Comparison of ENCODE assay signal across 1 mouse cellular context in genomic region chr2:45040706-45041312, GRCm38 (mm10).
A peak's percentile ranks its signal among the peaks of the same experiment; 100 is the strongest.
TF ChIP-seq lines count a peak whose summit lies in the region.

No protein-coding gene starts in this region.

TF ChIP-seq in MEL, 35 proteins besides CTCF, POLR2A, EP300 and RAD21 (continued from another document):
- TF ChIP-seq KAT2A (conservative IDR thresholded peaks at IDR 0.05; ENCODE audit: low read depth, low read length) (no peak), POLR2AphosphoS2 (IDR thresholded peaks at IDR 0.05; ENCODE audit: low read length) (no peak), ELF1 (IDR thresholded peaks at IDR 0.05; ENCODE audit: low read depth, low read length) (0 out of 2 replicates have a peak, but pooled peaks have one; percentile 21)
